Mouse (Mus musculus) C2C12 (cell line): ENCODE measurements at regions not wholly inside any gene's neighbourhood (a gene's known extent, or its start where the extent isn't known, plus 50 kb on each side); places are given as distances from the start of the nearest gene placed in this dataset.

ENCODE experiments used
- CTCF ChIP-seq: IDR thresholded peaks from one replicate; pipeline ENCODE4 v1.5.1; 2011; ENCODE audit not compliant: control insufficient read depth, insufficient read depth, insufficient read length
- USF1 ChIP-seq: IDR thresholded peaks from one replicate; pipeline ENCODE4 v1.6.1; 2011; ENCODE audit warnings: low read depth, mild to moderate bottlenecking, control low read depth, moderate library complexity

DNA sequence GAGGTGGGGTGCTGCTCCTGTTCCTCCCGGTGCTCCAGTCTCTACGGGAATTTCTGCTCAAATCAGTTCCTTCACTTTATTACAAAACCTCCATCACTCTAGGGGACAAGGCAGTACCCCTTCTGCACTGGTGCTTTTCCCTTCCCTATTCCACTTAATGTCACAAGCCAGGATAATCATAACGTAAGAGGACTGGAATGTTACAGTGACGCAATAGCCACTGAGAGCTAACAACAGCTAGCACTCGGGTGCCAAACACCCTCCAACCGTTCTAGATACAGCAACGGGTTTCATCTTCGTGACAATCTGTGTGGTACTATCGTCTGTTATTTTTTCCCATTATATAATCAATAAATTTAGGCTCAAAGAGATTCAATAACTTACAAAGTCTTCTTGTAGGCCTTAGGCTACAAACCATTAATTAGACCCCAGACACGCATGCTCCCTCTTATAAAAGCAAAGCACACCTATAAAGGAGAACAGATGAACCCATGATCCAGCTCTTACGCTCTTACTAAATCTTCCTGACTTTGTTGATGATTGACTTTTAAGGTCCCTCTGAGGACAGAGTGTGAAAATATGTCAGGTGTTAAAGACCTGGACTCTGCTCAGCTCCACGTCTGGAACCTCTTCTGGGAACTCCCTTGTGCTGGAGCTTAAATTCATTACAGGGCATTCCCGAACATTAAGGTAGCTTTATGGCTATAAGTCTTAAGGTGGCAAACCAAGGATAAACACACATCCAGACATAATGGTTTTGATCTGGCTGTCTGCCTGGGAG, 65.0 kb downstream of the Areg start:
- no peak for TF ChIP-seq USF1
- TF ChIP-seq CTCF: no peak
